Mouse (Mus musculus) cerebellum, adult 8-10 months (tissue): ENCODE data around the gene Stk24.

Experiments used
- DNase-seq: peaks from one replicate; pipeline ENCODE4 v3.0.0; 2022

Stk24 gene

GRCm38 (mm10) chr14:121259332-121259731 is 120.5 kb downstream of the Stk24 start:
- no peak for DNase-seq

GRCm38 (mm10) chr14:121256896-121257295 is 122.9 kb downstream of the Stk24 start:
- DNase-seq: no peak

- DNase-seq: no peak
Observed at GRCm38 (mm10) chr14:121255469-121255868, 124.3 kb downstream of the Stk24 start.

- no peak for DNase-seq
Observed at GRCm38 (mm10) chr14:121254869-121255268, 124.9 kb downstream of the Stk24 start.

- no peak for DNase-seq
Observed at GRCm38 (mm10) chr14:121252542-121252941, 127.3 kb downstream of the Stk24 start.

- no peak for DNase-seq
Observed at GRCm38 (mm10) chr14:121251708-121252107, 128.1 kb downstream of the Stk24 start.

- no peak for DNase-seq
Observed at GRCm38 (mm10) chr14:121251099-121251498, 128.7 kb downstream of the Stk24 start.

- DNase-seq: no peak
Observed at GRCm38 (mm10) chr14:121248346-121248745, 131.5 kb downstream of the Stk24 start.

GRCm38 (mm10) chr14:121247287-121247686 is 132.5 kb downstream of the Stk24 start:
- DNase-seq: no peak

- DNase-seq: no peak
Observed at GRCm38 (mm10) chr14:121246048-121246731, 133.6 kb downstream of the Stk24 start.

GRCm38 (mm10) chr14:121244104-121244503 is 135.7 kb downstream of the Stk24 start:
- no peak for DNase-seq

- no peak for DNase-seq
Observed at GRCm38 (mm10) chr14:121239386-121239785, 140.4 kb downstream of the Stk24 start.

GRCm38 (mm10) chr14:121238727-121239126 is 141.1 kb downstream of the Stk24 start:
- no peak for DNase-seq

GRCm38 (mm10) chr14:121236736-121237135 is 143.1 kb downstream of the Stk24 start:
- no peak for DNase-seq
